Mouse (Mus musculus) forebrain, embryonic 15.5 days (tissue): ENCODE measurements around the gene Hpcal1. TPM values are rescaled to one million over a fixed set of nuclear protein-coding genes. Genes with fewer than 3 reads are reported as not detected.

ENCODE experiments used
- ATAC-seq: fragments of 200-750 bp; cut with Nextera tagmentation; replicated peaks from 2 replicates; pipeline ENCODE4 v1.8.0; 2017; ENCODE audit warnings: mild to moderate bottlenecking, moderate TSS enrichment, moderate library complexity
- H3K27ac ChIP-seq: fragments of 300-500 bp; sonication (generic); replicated peaks from 2 replicates; pipeline ENCODE4 v1.5.1; 2015; ENCODE audit warnings: mild to moderate bottlenecking, inconsistent platforms
- H3K27me3 ChIP-seq: fragments of 300-500 bp; sonication (generic); 2 replicates; pipeline ENCODE4 v1.6.1; 2015; ENCODE audit warnings: inconsistent platforms
- H3K36me3 ChIP-seq: fragments of 300-500 bp; sonication (generic); 2 replicates; pipeline ENCODE4 v1.6.1; 2015; ENCODE audit warnings: mild to moderate bottlenecking, inconsistent platforms
- H3K4me1 ChIP-seq: fragments of 300-500 bp; sonication (generic); 2 replicates; pipeline ENCODE4 v1.6.1; 2015; ENCODE audit warnings: inconsistent platforms
- H3K4me2 ChIP-seq: fragments of 300-500 bp; sonication (generic); replicated peaks from 2 replicates; pipeline ENCODE4 v1.6.1; 2015; ENCODE audit warnings: mild to moderate bottlenecking, inconsistent platforms
- H3K4me3 ChIP-seq: fragments of 300-500 bp; sonication (generic); 2 replicates; pipeline ENCODE4 v1.5.1; 2015; ENCODE audit warnings: mild to moderate bottlenecking, inconsistent platforms
- H3K9ac ChIP-seq: fragments of 300-500 bp; sonication (generic); replicated peaks from 2 replicates; pipeline ENCODE4 v1.6.1; 2015; ENCODE audit warnings: mild to moderate bottlenecking, inconsistent platforms
- H3K9me3 ChIP-seq: fragments of 300-500 bp; sonication (generic); 2 replicates; pipeline ENCODE4 v1.6.1; 2016; ENCODE audit warnings: inconsistent platforms
- WGBS: fragments of 180-500 bp; shearing (Covaris S2); methylation state at CpG from one replicate; pipeline ENCODE4 v1.1.7; 2015; ENCODE audit warnings: mixed read lengths; 5-methylcytosine and 5-hydroxymethylcytosine counted together
- polyA plus RNA-seq: library from polyadenylated mRNA; unstranded; fragments of >200 nt; fragmentation: Nextera tagmentation; extraction: Ambion mirVana; gene quantifications from 2 replicates; pipeline ENCODE4 v1.2.1, GENCODE M21; 2015

Hpcal1 gene
- 30.5 and 36.1 TPM in 2 replicates for polyA plus RNA-seq

- H3K27ac ChIP-seq = no peak within 1 kb of the TSS; the same call in 1 of the 2 replicates
- H3K9me3 ChIP-seq = no peaks in the 10 kb centered on the region
- WGBS = under 1% methylated on average over 72 of the region's 72 CpGs
These were observed at the start of gene Hpcal1 for GRCm38 (mm10) chr12:17690564-17691281. Gene Hpcal1, plus strand, starts transcription at chr12:17690856.

GRCm38 (mm10) chr12:17641269-17641668, 49.4 kb upstream of the Hpcal1 start:
- no peaks in the 10 kb centered on the region for H3K36me3 ChIP-seq
- H3K4me3 ChIP-seq = no peak overlapping the region
- H3K4me1 ChIP-seq = 0 out of 2 replicates have a peak, but pooled peaks cover 5% of the 10 kb centered on the region
- H3K27ac ChIP-seq = no peak overlapping the region
- no peaks in the 10 kb centered on the region for H3K27me3 ChIP-seq
- no peak overlapping the region for H3K4me2 ChIP-seq
- 89% methylated on average over 4 of the region's 4 CpGs for WGBS
- no peak overlapping the region for H3K9ac ChIP-seq
- H3K9me3 ChIP-seq = no peaks in the 10 kb centered on the region
- ATAC-seq = no peak

More at GRCm38 (mm10) chr12:17690564-17691281, at the start of gene Hpcal1:
- no peaks in the 10 kb centered on the region for H3K36me3 ChIP-seq
- peaks cover 25% of the 10 kb centered on the region for H3K4me1 ChIP-seq
- ATAC-seq = peak; percentile 90
- H3K27me3 ChIP-seq = no peaks in the 10 kb centered on the region
- peak within 1 kb of the TSS; percentile 92 for H3K4me2 ChIP-seq
- H3K4me3 ChIP-seq = peak within 1 kb of the TSS; percentile 70
- H3K9ac ChIP-seq = peak within 1 kb of the TSS; percentile 68

DNA sequence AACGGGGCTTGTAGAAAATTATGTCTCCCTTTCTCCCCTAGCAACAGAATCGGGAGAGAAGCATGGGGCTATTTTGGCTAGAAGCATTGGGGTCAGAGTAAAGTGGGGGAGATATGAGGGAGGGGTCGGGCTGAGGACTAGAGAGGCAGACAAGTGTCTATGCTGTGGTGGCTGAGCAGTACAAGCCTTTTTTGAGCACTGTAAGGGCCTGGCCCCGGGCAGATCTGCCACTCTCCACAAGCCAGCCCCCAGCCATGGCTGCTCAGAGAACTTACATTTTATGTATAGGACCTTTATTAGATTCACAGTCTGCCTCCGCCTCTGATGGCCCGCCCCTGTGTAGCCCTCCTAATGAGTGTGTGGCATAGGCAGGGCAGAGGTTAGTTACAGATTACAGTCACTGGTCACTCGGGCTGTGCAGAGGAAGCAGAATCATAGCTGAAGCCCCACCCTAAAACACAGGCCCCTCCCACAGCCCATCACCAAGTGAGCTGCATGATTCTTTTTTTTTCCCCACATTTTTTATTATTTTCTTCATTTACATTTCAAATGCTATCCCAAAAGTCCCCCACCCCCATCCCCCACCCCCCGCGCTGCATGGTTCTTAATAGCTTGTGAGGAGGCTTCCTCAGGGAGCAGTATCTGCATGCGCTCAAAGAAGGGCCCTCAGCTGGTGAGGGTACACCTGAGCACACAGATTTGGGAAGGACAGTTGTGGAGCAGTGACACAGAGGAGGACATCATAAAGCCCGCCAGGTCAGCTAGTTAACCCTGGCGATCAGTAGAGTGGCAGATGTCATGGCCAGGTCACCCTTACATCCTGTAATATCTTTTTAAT, 46.1 kb upstream of the Hpcal1 start:
- H3K27me3 ChIP-seq = no peaks in the 10 kb centered on the region
- H3K4me2 ChIP-seq = no peak overlapping the region
- H3K27ac ChIP-seq = no peak overlapping the region
- no peaks in the 10 kb centered on the region for H3K9me3 ChIP-seq
- no peak overlapping the region for H3K4me3 ChIP-seq
- H3K4me1 ChIP-seq = no peaks in the 10 kb centered on the region
- H3K36me3 ChIP-seq = no peaks in the 10 kb centered on the region
- no peak overlapping the region for H3K9ac ChIP-seq
- 79% methylated on average over 12 of the region's 12 CpGs for WGBS
- ATAC-seq = peak; percentile 32; the same call in 1 of the 2 replicates

- Histone ChIP-seq H3K4me1 (no peaks in the 10 kb centered on the region), H3K27me3 (no peaks in the 10 kb centered on the region), H3K36me3 (no peaks in the 10 kb centered on the region), H3K27ac (no peak overlapping the region), H3K4me2 (no peak overlapping the region), H3K9ac (no peak overlapping the region), H3K9me3 (no peaks in the 10 kb centered on the region), H3K4me3 (no peak overlapping the region)
- ATAC-seq = no peak
- 74% methylated on average over 6 of the region's 6 CpGs for WGBS
These were observed 44.2 kb upstream of the Hpcal1 start for GRCm38 (mm10) chr12:17646457-17646856.

GRCm38 (mm10) chr12:17651223-17652095, 39.2 kb upstream of the Hpcal1 start:
- Histone ChIP-seq H3K9ac (no peak overlapping the region), H3K4me2 (no peak overlapping the region), H3K9me3 (no peaks in the 10 kb centered on the region), H3K4me1 (peaks cover 5% of the 10 kb centered on the region; the same call in 1 of the 2 replicates), H3K27ac (no peak overlapping the region), H3K36me3 (no peaks in the 10 kb centered on the region), H3K4me3 (no peak overlapping the region), H3K27me3 (no peaks in the 10 kb centered on the region)
- WGBS = 74% methylated on average over 7 of the region's 7 CpGs
- ATAC-seq = no peak

DNA sequence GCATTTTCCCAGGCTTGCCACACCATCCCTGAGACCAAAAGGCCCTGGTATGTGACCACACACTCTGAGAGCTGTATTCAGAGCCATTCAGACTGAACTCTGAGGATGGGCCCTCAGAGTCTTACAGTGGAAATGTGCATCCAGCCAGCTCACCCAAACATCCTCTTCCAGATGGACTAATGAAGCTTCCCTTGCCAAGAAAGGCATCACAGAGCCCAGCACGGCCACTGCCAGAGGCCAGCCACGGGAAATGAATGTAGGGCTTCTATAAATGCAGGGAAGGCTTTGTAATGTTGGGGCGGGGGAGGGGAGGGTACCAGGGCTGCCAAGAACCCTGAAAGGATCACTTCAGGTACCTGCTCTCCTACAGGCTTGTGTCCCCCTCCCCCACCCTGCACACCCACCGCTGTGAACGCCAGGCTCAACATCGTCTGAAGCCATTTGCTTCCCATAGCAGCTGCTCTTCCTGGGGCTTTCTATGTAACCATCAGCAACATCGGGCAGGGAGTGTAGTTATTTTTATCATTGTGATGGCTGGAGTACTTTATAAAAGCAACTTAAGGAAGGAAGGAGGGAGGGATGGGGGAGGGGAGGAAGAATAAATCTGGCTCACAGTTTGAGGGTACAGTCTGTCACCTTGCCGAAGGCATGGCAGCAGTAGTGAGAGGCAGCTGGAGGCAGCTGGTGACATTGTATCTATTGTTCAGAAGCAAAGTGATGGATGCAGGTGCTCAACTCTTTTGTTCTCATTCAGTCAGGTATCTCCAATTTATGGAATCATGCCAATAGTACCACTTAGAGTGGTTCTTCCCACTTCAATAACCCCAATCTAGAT, 38.2 kb upstream of the Hpcal1 start:
- no peaks in the 10 kb centered on the region for H3K27me3 ChIP-seq
- H3K4me1 ChIP-seq = peaks cover 5% of the 10 kb centered on the region; the same call in 1 of the 2 replicates
- no peak overlapping the region for H3K4me2 ChIP-seq
- no peak overlapping the region for H3K4me3 ChIP-seq
- peak; percentile 54; the same call in 1 of the 2 replicates for ATAC-seq
- H3K9ac ChIP-seq = no peak overlapping the region
- H3K9me3 ChIP-seq = no peaks in the 10 kb centered on the region
- WGBS = 30% methylated on average over 8 of the region's 8 CpGs
- no peak overlapping the region for H3K27ac ChIP-seq
- no peaks in the 10 kb centered on the region for H3K36me3 ChIP-seq

DNA sequence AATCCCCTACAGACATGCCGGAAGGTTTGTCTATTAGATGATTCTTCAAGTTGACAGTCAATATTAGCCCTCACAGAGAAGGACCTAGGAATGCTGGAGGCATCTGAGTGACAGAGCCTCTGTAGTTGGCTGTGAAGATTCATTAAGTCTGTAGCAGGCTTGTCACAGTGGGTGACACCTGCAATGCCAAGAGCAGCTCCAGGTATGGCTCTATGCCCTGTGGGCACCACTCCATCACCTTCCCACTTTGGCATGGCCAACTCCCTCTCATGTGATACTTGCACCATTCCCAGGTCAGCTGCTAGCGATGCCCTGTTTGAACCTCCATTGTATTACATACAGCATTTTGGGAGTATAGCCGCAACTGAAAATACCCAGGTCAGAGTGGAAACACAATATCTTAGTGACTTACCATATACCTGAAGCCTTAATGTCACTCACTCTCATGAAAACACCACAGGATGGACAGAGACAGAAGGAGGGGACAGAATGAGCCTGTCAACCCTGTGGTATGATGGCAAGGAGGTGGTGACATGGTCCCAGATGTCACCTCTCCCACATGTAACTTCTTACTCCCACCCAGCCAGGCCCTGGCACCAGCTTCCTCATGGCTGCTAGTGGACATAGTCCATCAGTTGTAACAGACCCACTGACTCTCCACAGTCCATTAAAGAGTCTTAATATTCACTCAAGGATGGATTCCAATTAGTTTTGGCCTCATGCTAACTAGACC, 37.4 kb upstream of the Hpcal1 start:
- Histone ChIP-seq H3K4me3 (no peak overlapping the region), H3K27ac (no peak overlapping the region), H3K4me1 (peaks cover 5% of the 10 kb centered on the region; the same call in 1 of the 2 replicates), H3K9ac (no peak overlapping the region), H3K4me2 (no peak overlapping the region), H3K9me3 (no peaks in the 10 kb centered on the region), H3K27me3 (no peaks in the 10 kb centered on the region), H3K36me3 (no peaks in the 10 kb centered on the region)
- WGBS = 93% methylated on average over 3 of the region's 3 CpGs
- no peak for ATAC-seq

- no peak overlapping the region for H3K4me2 ChIP-seq
- no peak overlapping the region for H3K4me3 ChIP-seq
- no peak for ATAC-seq
- H3K9ac ChIP-seq = no peak overlapping the region
- H3K9me3 ChIP-seq = no peaks in the 10 kb centered on the region
- H3K36me3 ChIP-seq = no peaks in the 10 kb centered on the region
- 94% methylated on average over 7 of the region's 7 CpGs for WGBS
- H3K27ac ChIP-seq = no peak overlapping the region
- H3K4me1 ChIP-seq = no peaks in the 10 kb centered on the region
- no peaks in the 10 kb centered on the region for H3K27me3 ChIP-seq
These were observed 33.0 kb upstream of the Hpcal1 start for GRCm38 (mm10) chr12:17657561-17658195.

GRCm38 (mm10) chr12:17658521-17658920, 32.1 kb upstream of the Hpcal1 start:
- no peaks in the 10 kb centered on the region for H3K9me3 ChIP-seq
- 89% methylated on average over 5 of the region's 5 CpGs for WGBS
- no peak overlapping the region for H3K4me2 ChIP-seq
- no peaks in the 10 kb centered on the region for H3K36me3 ChIP-seq
- no peaks in the 10 kb centered on the region for H3K27me3 ChIP-seq
- H3K4me3 ChIP-seq = no peak overlapping the region
- no peak for ATAC-seq
- no peak overlapping the region for H3K9ac ChIP-seq
- no peaks in the 10 kb centered on the region for H3K4me1 ChIP-seq
- H3K27ac ChIP-seq = no peak overlapping the region

- Histone ChIP-seq H3K9ac (no peak overlapping the region), H3K4me1 (no peaks in the 10 kb centered on the region), H3K9me3 (no peaks in the 10 kb centered on the region), H3K4me2 (no peak overlapping the region), H3K27me3 (no peaks in the 10 kb centered on the region), H3K36me3 (no peaks in the 10 kb centered on the region), H3K27ac (no peak overlapping the region), H3K4me3 (no peak overlapping the region)
- peak; percentile 46; the same call in 1 of the 2 replicates for ATAC-seq
- 5% methylated on average over 4 of the region's 4 CpGs for WGBS
These were observed 29.2 kb upstream of the Hpcal1 start for GRCm38 (mm10) chr12:17661483-17661920.
